Mouse (Mus musculus) CD4-positive, CD25-positive, alpha-beta regulatory T cell, adult 9 weeks (primary cell): Measurements from ENCODE around the gene Foxred2. TPM values are rescaled to one million over a fixed set of nuclear protein-coding genes. Genes with fewer than 3 reads are reported as not detected.

ENCODE experiments used
- polyA plus RNA-seq: library from polyadenylated mRNA; unstranded; fragments of 100-300 nt; shearing (Covaris generic); gene quantifications from one replicate; pipeline ENCODE4 v1.2.1, GENCODE M21; 2017

The Foxred2 gene
- 5.5 TPM for polyA plus RNA-seq

GRCm38 (mm10) chr15:77956404-77956901, at the start of gene Foxred2:
Foxred2 (minus strand) TSS chr15:77956722.

GRCm38 (mm10) chr15:77970470-77971292, 14.2 kb upstream of the Foxred2 start, which contains the start of gene Eif3d:
Eif3d (minus strand) TSS chr15:77970813.

GRCm38 (mm10) chr15:77928673-77929331, 27.7 kb downstream of the Foxred2 start, which contains the start of gene Txn2:
Txn2 (minus strand) TSS chr15:77929006.

Other genes with a start within 250 kb of the Foxred2 start
- 20.9 TPM for gene Apol9b, start 227.7 kb downstream of the Foxred2 start, polyA plus RNA-seq
- 0.78 TPM for gene Apol8, start 199.7 kb downstream of the Foxred2 start, polyA plus RNA-seq
- 436 TPM for gene Myh9, start 114.5 kb downstream of the Foxred2 start, polyA plus RNA-seq
- gene Txn2, start 27.7 kb downstream of the Foxred2 start, polyA plus RNA-seq = 257 TPM
- gene Eif3d, start 14.1 kb upstream of the Foxred2 start, polyA plus RNA-seq = 232 TPM
- gene Cacng2, start 163.3 kb upstream of the Foxred2 start, polyA plus RNA-seq = not detected
- 75.9 TPM for gene Ift27, start 217.4 kb upstream of the Foxred2 start, polyA plus RNA-seq
- gene Pvalb, start 249.7 kb upstream of the Foxred2 start, polyA plus RNA-seq = not detected